Mouse (Mus musculus): ENCODE measurements around the gene Olfml1. TPM values are rescaled to one million over a fixed set of nuclear protein-coding genes. Genes with fewer than 3 reads are reported as not detected.

Olfml1 gene
- polyA plus RNA-seq, 1 experiment from 2014 or later: 24.3 TPM

- H3K36me3 ChIP-seq (ENCODE audit: insufficient read depth, low read length): no peaks in the 10 kb centered on the region
- WGBS: 87% methylated on average over 1 of the region's 1 CpGs
- H3K4me3 ChIP-seq (ENCODE audit: low read length): no peak overlapping the region
- no peak overlapping the region for H3K4me2 ChIP-seq (replicated peaks; ENCODE audit: low read depth, low read length)
- H3K27ac ChIP-seq (ENCODE audit: low read length): no peak overlapping the region
- no peaks in the 10 kb centered on the region for H3K4me1 ChIP-seq (ENCODE audit: insufficient read depth, low read length)
- no peak overlapping the region for H3K9ac ChIP-seq (replicated peaks; ENCODE audit: low read length)
- no peaks in the 10 kb centered on the region for H3K27me3 ChIP-seq (ENCODE audit: insufficient read depth, low read length)
- H3K9me3 ChIP-seq (ENCODE audit: low read length): no peaks in the 10 kb centered on the region
- ATAC-seq (ENCODE audit: low FRiP score, low TSS enrichment): no peak
These were observed 40.5 kb downstream of the Olfml1 start for GRCm38 (mm10) chr7:107607766-107608165.

GRCm38 (mm10) chr7:107609622-107610255 lies 42.5 kb downstream of the Olfml1 start:
- 74% methylated on average over 2 of the region's 2 CpGs for WGBS

GRCm38 (mm10) chr7:107610880-107611279 lies 43.6 kb downstream of the Olfml1 start:
- Histone ChIP-seq H3K4me2 (replicated peaks; ENCODE audit: low read depth, low read length) (no peak overlapping the region), H3K27ac (ENCODE audit: low read length) (no peak overlapping the region), H3K27me3 (ENCODE audit: insufficient read depth, low read length) (no peaks in the 10 kb centered on the region), H3K9ac (replicated peaks; ENCODE audit: low read length) (no peak overlapping the region), H3K9me3 (ENCODE audit: low read length) (no peaks in the 10 kb centered on the region), H3K4me3 (ENCODE audit: low read length) (no peak overlapping the region), H3K36me3 (ENCODE audit: insufficient read depth, low read length) (no peaks in the 10 kb centered on the region), H3K4me1 (ENCODE audit: insufficient read depth, low read length) (no peaks in the 10 kb centered on the region)
- no peak for ATAC-seq (ENCODE audit: low FRiP score, low TSS enrichment)
- 81% methylated on average over 5 of the region's 5 CpGs for WGBS

More at GRCm38 (mm10) chr7:107609622-107610255, 42.5 kb downstream of the Olfml1 start:
- Histone ChIP-seq H3K36me3 (ENCODE audit: insufficient read depth, low read length) (no peaks in the 10 kb centered on the region), H3K4me3 (ENCODE audit: low read length) (no peak overlapping the region), H3K4me2 (replicated peaks; ENCODE audit: low read depth, low read length) (no peak overlapping the region), H3K9me3 (ENCODE audit: low read length) (no peaks in the 10 kb centered on the region), H3K4me1 (ENCODE audit: insufficient read depth, low read length) (no peaks in the 10 kb centered on the region), H3K9ac (replicated peaks; ENCODE audit: low read length) (no peak overlapping the region), H3K27me3 (ENCODE audit: insufficient read depth, low read length) (no peaks in the 10 kb centered on the region), H3K27ac (ENCODE audit: low read length) (no peak overlapping the region)
- ATAC-seq (ENCODE audit: low FRiP score, low TSS enrichment): no peak

GRCm38 (mm10) chr7:107618028-107618992 lies 51.1 kb downstream of the Olfml1 start:
- no peaks in the 10 kb centered on the region for H3K4me1 ChIP-seq (ENCODE audit: insufficient read depth, low read length)
- H3K4me3 ChIP-seq (ENCODE audit: low read length): no peak overlapping the region
- no peak overlapping the region for H3K27ac ChIP-seq (ENCODE audit: low read length)
- H3K9me3 ChIP-seq (ENCODE audit: low read length): no peaks in the 10 kb centered on the region
- 33% methylated on average over 10 of the region's 11 CpGs for WGBS
- H3K4me2 ChIP-seq (replicated peaks; ENCODE audit: low read depth, low read length): no peak overlapping the region
- no peaks in the 10 kb centered on the region for H3K36me3 ChIP-seq (ENCODE audit: insufficient read depth, low read length)
- no peak overlapping the region for H3K9ac ChIP-seq (replicated peaks; ENCODE audit: low read length)
- H3K27me3 ChIP-seq (ENCODE audit: insufficient read depth, low read length): no peaks in the 10 kb centered on the region
- ATAC-seq (ENCODE audit: low FRiP score, low TSS enrichment): no peak

- H3K27me3 ChIP-seq (ENCODE audit: insufficient read depth, low read length): no peaks in the 10 kb centered on the region
- no peaks in the 10 kb centered on the region for H3K4me1 ChIP-seq (ENCODE audit: insufficient read depth, low read length)
- H3K27ac ChIP-seq (ENCODE audit: low read length): no peak overlapping the region
- no peaks in the 10 kb centered on the region for H3K36me3 ChIP-seq (ENCODE audit: insufficient read depth, low read length)
- H3K4me3 ChIP-seq (ENCODE audit: low read length): no peak overlapping the region
- ATAC-seq (ENCODE audit: low FRiP score, low TSS enrichment): no peak
- H3K9me3 ChIP-seq (ENCODE audit: low read length): no peaks in the 10 kb centered on the region
- H3K9ac ChIP-seq (replicated peaks; ENCODE audit: low read length): no peak overlapping the region
- 74% methylated on average over 4 of the region's 4 CpGs for WGBS
- H3K4me2 ChIP-seq (replicated peaks; ENCODE audit: low read depth, low read length): no peak overlapping the region
These were observed 52.0 kb downstream of the Olfml1 start for GRCm38 (mm10) chr7:107619225-107619624.

GRCm38 (mm10) chr7:107620137-107620536 lies 52.9 kb downstream of the Olfml1 start:
- no peak for ATAC-seq (ENCODE audit: low FRiP score, low TSS enrichment)
- H3K9me3 ChIP-seq (ENCODE audit: low read length): no peaks in the 10 kb centered on the region
- WGBS: 71% methylated on average over 3 of the region's 3 CpGs
- H3K27me3 ChIP-seq (ENCODE audit: insufficient read depth, low read length): no peaks in the 10 kb centered on the region
- H3K27ac ChIP-seq (ENCODE audit: low read length): no peak overlapping the region
- no peak overlapping the region for H3K4me3 ChIP-seq (ENCODE audit: low read length)
- H3K4me2 ChIP-seq (replicated peaks; ENCODE audit: low read depth, low read length): no peak overlapping the region
- no peaks in the 10 kb centered on the region for H3K36me3 ChIP-seq (ENCODE audit: insufficient read depth, low read length)
- no peak overlapping the region for H3K9ac ChIP-seq (replicated peaks; ENCODE audit: low read length)
- H3K4me1 ChIP-seq (ENCODE audit: insufficient read depth, low read length): no peaks in the 10 kb centered on the region

GRCm38 (mm10) chr7:107624432-107624831 lies 57.2 kb downstream of the Olfml1 start:
- Histone ChIP-seq H3K9ac (replicated peaks; ENCODE audit: low read length) (no peak overlapping the region), H3K9me3 (ENCODE audit: low read length) (no peaks in the 10 kb centered on the region), H3K4me1 (ENCODE audit: insufficient read depth, low read length) (no peaks in the 10 kb centered on the region), H3K27me3 (ENCODE audit: insufficient read depth, low read length) (no peaks in the 10 kb centered on the region), H3K4me3 (ENCODE audit: low read length) (no peak overlapping the region), H3K27ac (ENCODE audit: low read length) (no peak overlapping the region), H3K36me3 (ENCODE audit: insufficient read depth, low read length) (no peaks in the 10 kb centered on the region), H3K4me2 (replicated peaks; ENCODE audit: low read depth, low read length) (no peak overlapping the region)
- ATAC-seq (ENCODE audit: low FRiP score, low TSS enrichment): no peak
- WGBS: 66% methylated on average over 3 of the region's 3 CpGs

GRCm38 (mm10) chr7:107625061-107625460 lies 57.8 kb downstream of the Olfml1 start, which contains the start of gene 5330417H12Rik:
TSS of gene 5330417H12Rik (minus strand) at chr7:107625161.
- H3K27ac ChIP-seq (ENCODE audit: low read length): no peak within 1 kb of the TSS
- H3K4me2 ChIP-seq (replicated peaks; ENCODE audit: low read depth, low read length): no peak within 1 kb of the TSS
- H3K9me3 ChIP-seq (ENCODE audit: low read length): no peaks in the 10 kb centered on the region
- no peak for ATAC-seq (ENCODE audit: low FRiP score, low TSS enrichment)
- H3K36me3 ChIP-seq (ENCODE audit: insufficient read depth, low read length): no peaks in the 10 kb centered on the region
- H3K9ac ChIP-seq (replicated peaks; ENCODE audit: low read length): no peak within 1 kb of the TSS
- H3K4me1 ChIP-seq (ENCODE audit: insufficient read depth, low read length): no peaks in the 10 kb centered on the region
- no peaks in the 10 kb centered on the region for H3K27me3 ChIP-seq (ENCODE audit: insufficient read depth, low read length)
- WGBS: 73% methylated on average over 2 of the region's 2 CpGs
- no peak within 1 kb of the TSS for H3K4me3 ChIP-seq (ENCODE audit: low read length)

- ATAC-seq (ENCODE audit: low FRiP score, low TSS enrichment): no peak
- H3K4me2 ChIP-seq (replicated peaks; ENCODE audit: low read depth, low read length): no peak overlapping the region
- H3K27ac ChIP-seq (ENCODE audit: low read length): no peak overlapping the region
- H3K4me1 ChIP-seq (ENCODE audit: insufficient read depth, low read length): no peaks in the 10 kb centered on the region
- H3K4me3 ChIP-seq (ENCODE audit: low read length): no peak overlapping the region
- H3K9me3 ChIP-seq (ENCODE audit: low read length): no peaks in the 10 kb centered on the region
- no peak overlapping the region for H3K9ac ChIP-seq (replicated peaks; ENCODE audit: low read length)
- WGBS: 79% methylated on average over 6 of the region's 6 CpGs
- no peaks in the 10 kb centered on the region for H3K36me3 ChIP-seq (ENCODE audit: insufficient read depth, low read length)
- H3K27me3 ChIP-seq (ENCODE audit: insufficient read depth, low read length): no peaks in the 10 kb centered on the region
These were observed 58.5 kb downstream of the Olfml1 start for GRCm38 (mm10) chr7:107625781-107626180.

GRCm38 (mm10) chr7:107628383-107628782 lies 61.1 kb downstream of the Olfml1 start:
- Histone ChIP-seq H3K9me3 (ENCODE audit: low read length) (no peaks in the 10 kb centered on the region), H3K4me2 (replicated peaks; ENCODE audit: low read depth, low read length) (no peak overlapping the region), H3K36me3 (ENCODE audit: insufficient read depth, low read length) (no peaks in the 10 kb centered on the region), H3K9ac (replicated peaks; ENCODE audit: low read length) (no peak overlapping the region), H3K27ac (ENCODE audit: low read length) (no peak overlapping the region), H3K4me3 (ENCODE audit: low read length) (no peak overlapping the region), H3K4me1 (ENCODE audit: insufficient read depth, low read length) (no peaks in the 10 kb centered on the region), H3K27me3 (ENCODE audit: insufficient read depth, low read length) (no peaks in the 10 kb centered on the region)
- no peak for ATAC-seq (ENCODE audit: low FRiP score, low TSS enrichment)

Measured in kidney, embryonic 16.5 days (tissue).